Mouse (Mus musculus) cerebellum, adult 2 months (tissue): ENCODE results near the gene Igfbp5.

Source experiments
- CTCF ChIP-seq: fragments of 200-500 bp; IDR thresholded peaks from 2 replicates; pipeline ENCODE4 v1.5.1; 2011; ENCODE audit warnings: low read depth, mild to moderate bottlenecking, control low read depth, low read length, moderate library complexity, borderline replicate concordance; ENCODE audit not compliant: insufficient read depth
- POLR2A ChIP-seq: fragments of 200-500 bp; IDR thresholded peaks from 2 replicates; pipeline ENCODE4 v1.6.1; 2011; ENCODE audit warnings: low read length, control low read depth, borderline replicate concordance; ENCODE audit not compliant: insufficient read depth

GRCm38 (mm10) chr1:72822893-72823292, 51.8 kb downstream of the Igfbp5 start:
- TF ChIP-seq POLR2A (no peak), CTCF (no peak)
